Mouse (Mus musculus) CD4-positive, CD25-positive, alpha-beta regulatory T cell, adult 2 months (primary cell): ENCODE data around the gene Tor4a.
A peak's percentile ranks its signal among the peaks of the same experiment; 100 is the strongest.

ENCODE experiments used
- DNase-seq: peaks from one replicate; pipeline ENCODE4 v3.0.0-alpha.2; 2012; ENCODE audit warnings: low read depth, low spot score

Gene Tor4a

GRCm38 (mm10) chr2:25187841-25188240 is 8.8 kb downstream of the Tor4a start:
- no peak for DNase-seq

DNA sequence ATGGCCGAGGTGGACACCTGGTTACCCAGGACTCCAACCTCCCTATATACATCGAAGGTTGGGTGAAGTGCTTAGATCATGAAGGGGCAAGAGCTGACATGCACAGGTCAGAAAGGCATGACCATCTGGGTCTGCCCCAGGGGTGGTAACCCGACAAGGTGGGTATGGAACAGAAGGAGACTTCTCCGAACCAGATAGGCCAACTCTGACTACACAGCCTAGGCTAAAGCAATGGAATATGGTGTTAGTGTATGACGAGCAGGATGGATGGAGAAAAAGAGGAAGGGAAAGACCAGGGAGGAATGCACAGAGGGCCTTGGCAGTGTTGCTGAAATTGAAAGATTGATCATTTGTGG is 10.1 kb downstream of the Tor4a start:
- no peak for DNase-seq

GRCm38 (mm10) chr2:25185625-25186574 is 10.8 kb downstream of the Tor4a start:
- DNase-seq, result peak; percentile 72

DNA sequence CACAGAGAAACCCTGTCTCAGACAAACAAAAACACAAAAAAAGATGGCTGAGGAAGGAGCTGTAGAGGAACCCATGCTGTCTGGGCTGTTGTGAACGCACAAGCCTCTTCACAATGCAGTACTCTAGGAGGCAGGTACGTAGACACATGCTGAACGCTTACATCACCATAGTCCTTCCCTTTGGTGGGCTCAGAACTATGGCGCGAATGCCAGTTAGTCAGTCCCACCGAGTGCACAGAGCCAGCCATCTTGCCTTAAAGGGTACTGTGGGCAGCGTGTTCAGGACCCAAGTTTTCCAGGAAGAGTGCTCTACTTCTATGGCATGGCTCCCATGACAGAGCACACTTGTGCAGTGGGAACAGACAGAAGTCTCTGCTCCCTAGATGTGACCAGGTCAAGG is 12.2 kb downstream of the Tor4a start:
- no peak for DNase-seq

DNA sequence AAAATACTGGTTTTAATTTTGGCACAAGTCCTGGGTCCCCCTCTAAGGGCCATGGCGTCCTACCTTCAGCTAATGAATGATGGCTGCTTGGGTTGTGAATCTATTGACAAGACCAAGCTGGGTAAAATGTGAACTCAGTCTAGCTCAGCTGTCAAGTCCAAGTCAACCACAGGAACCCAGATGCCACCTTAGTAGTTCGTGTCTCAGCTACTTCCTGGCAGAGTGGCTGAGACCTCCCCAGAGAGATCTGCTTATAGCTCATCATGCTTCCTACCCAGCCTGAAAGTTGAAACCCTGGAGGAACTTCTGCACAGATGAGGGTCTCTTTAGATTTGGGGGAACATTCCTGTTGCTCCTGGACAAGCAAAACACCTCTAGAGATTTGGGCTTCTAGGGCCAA is 13.3 kb downstream of the Tor4a start:
- peak; percentile 63 for DNase-seq

DNA sequence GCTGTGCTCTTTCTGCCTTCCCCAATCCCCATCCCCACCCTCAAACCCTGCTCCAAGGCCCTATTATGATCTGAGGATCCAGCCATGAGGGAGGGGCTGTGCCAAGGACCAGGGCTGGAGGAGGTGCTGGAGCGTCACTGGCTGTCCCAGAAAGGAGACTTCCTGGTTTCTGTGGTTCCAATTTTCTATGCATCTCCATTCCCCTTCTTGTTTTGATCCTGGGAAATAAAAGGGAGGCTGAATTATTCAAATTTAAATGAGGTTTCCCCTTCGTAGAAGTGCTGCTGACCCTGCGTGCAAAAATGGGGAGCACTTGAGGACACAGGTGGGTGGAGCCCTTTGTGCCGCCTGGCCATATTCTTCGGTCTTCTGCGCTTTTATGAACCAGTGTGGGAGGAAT is 14.0 kb downstream of the Tor4a start:
- DNase-seq, result peak; percentile 24

GRCm38 (mm10) chr2:25181891-25182397 is 14.7 kb downstream of the Tor4a start:
- DNase-seq, result no peak

DNA sequence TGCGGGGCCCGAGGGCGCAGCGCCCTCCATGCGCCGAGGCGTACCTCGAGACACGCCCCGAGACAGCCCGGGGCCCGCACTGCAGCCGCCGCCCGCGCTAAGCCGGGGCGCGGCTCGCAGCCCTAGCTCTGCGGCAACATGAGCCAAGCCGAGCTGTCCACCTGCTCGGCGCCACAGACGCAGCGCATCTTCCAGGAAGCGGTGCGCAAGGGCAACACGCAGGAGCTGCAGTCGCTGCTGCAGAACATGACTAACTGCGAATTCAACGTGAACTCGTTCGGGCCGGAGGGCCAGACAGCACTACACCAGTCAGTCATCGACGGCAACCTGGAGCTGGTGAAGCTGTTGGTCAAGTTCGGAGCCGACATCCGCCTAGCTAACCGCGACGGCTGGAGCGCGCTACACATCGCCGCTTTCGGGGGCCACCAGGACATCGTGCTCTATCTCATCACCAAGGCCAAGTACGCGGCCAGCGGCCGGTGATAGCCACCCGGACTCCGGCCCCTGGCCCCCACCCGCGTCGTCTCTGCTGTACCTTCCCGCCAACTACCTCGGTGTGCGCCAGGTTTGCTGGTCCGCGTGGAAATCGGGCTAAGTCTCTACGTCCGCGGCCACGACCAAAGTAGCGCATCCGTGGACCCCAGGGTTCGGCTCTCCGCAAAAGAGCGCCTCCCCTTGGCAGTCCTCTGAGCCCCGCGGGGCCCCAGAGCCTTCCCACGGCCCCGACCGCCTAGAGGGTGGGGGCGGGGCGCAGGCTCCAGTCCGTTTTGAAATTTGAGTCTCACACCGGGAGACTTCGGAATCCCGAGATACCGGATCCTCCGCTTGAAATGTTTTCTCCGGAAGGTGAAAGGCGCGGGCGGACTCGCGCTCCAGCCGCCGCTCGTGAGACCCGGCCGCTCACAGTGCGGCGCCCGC is 15.5 kb downstream of the Tor4a start:
- peak; percentile 79 for DNase-seq

DNA sequence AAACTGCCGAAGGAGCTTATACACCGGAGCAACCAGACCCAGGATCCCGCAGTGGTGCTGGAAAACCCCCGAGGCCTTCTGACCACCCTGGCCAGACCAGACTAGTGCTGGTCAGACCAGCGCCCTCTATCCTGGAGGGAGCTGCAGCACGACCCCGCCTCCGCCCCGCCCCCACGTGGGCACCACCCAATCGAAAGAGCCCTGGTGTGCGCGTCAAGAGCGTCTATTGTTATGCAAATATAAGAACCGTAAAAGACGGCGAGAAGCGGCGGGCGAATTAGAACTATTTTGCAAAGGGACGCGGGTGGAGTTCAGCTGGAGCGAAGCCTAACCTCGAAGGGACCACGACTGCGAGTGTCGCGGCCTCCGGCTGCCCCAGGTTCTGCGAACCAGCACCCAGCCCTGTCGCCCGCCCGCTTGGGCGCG is 16.2 kb downstream of the Tor4a start, which contains the start of gene Nrarp:
Gene Nrarp, plus strand, starts transcription at position 281 of the 426 bp plus-strand sequence.
- DNase-seq, result peak; percentile 93

GRCm38 (mm10) chr2:25179566-25180217 is 17.0 kb downstream of the Tor4a start:
- no peak for DNase-seq

- DNase-seq, result no peak
Observed at GRCm38 (mm10) chr2:25178285-25178972, 18.3 kb downstream of the Tor4a start.

DNA sequence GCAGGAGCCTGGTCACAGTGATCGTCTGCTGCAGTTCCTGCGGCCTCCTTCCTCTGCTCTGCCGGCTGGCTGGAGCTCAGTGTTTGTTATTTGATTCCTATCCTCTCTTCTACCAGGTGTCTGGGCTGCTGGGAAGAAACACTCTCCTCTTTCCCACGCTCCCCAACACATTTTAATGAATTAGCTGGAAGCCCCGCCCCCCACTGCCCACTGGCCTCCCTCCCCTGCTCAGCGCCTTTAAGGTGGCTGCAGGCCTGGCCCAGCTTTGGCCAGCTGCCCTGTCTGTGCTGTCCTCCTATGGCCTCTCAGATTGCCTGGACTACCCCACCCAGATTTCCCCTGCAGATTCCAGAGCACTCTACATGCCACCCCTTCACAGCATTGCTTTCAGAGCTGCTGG is 19.0 kb downstream of the Tor4a start:
- DNase-seq, result no peak

GRCm38 (mm10) chr2:25177076-25177475 is 19.6 kb downstream of the Tor4a start:
- DNase-seq, result no peak

- DNase-seq, result no peak
Observed at GRCm38 (mm10) chr2:25176573-25176972, 20.1 kb downstream of the Tor4a start.

GRCm38 (mm10) chr2:25175690-25176078 is 21.0 kb downstream of the Tor4a start:
- DNase-seq, result no peak

DNA sequence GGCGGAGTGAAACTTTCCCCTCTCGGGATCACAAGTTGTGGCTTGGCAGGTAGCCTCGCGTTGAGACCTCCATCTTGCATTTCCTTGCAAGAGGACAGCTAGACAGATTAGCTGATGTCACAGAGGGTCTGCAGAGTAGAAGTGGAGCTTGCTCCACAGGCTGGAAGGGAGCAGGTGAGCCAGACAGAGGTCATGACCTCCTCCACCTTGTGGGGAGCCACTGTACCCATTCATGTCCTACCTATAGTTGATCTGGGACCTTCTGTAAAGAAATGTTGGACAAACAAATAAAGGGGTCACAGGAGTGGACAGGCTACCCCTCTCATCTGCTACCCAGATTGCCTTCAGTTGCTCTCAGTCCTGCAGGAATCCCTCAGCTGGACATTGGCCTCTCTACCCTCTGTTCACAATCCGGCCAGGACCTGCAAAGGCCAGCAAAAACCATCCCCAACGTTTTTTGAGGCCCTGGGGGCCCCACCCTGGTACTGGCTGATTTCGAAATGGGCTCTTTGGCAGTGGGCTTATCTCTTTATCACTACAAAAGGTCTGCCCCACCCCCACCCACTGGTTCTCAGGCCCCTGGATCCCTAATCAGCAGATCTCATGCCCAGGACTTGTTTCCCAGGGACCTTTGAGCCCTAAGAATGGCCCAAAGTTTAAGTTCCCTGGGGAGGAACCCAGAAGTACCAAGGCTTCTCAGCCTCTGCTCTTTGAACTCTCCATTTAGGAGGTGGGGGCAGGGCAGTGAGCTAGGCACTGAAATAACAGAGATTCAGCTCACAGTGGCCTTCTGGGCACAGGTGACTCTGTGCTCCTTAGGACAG is 21.6 kb downstream of the Tor4a start:
- DNase-seq, result no peak

GRCm38 (mm10) chr2:25173821-25174220 is 22.9 kb downstream of the Tor4a start:
- DNase-seq, result no peak

DNA sequence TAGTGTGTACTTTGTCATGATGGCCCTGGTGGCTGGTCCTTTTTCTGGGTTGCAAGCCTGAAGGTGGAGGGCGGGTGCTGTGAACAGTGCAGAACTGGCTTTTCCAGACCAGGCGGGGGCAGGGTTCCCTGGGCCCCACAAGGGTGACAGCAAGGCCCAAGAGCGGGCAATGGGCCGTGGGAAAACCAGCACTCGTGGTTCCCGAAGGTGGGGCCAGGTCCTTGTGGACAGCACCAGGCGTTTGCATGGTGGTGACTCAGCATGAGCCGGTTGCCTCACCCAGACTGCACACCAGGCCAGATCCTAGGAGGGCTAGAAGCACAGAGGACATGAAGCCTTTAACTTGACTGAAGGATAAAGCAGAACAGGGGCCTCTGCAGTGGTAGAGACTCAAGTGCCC is 24.1 kb downstream of the Tor4a start:
- DNase-seq, result no peak

- DNase-seq, result no peak
Observed at GRCm38 (mm10) chr2:25171769-25172153, 24.9 kb downstream of the Tor4a start.

GRCm38 (mm10) chr2:25171101-25171768 is 25.5 kb downstream of the Tor4a start:
- DNase-seq, result no peak
